Mouse (Mus musculus) embryo, embryonic 10.5 days (tissue): ENCODE results near the gene 5730409E04Rik.

Experiments
- DNase-seq: peaks from one replicate; pipeline ENCODE4 v3.0.0-alpha.2; 2015; ENCODE audit warnings: low spot score

The 5730409E04Rik gene

GRCm38 (mm10) chr4:126636330-126636729 is 26.7 kb downstream of the 5730409E04Rik start:
- DNase-seq: no peak

GRCm38 (mm10) chr4:126637446-126637845 is 27.8 kb downstream of the 5730409E04Rik start:
- DNase-seq: no peak

- no peak for DNase-seq
These were observed 29.7 kb downstream of the 5730409E04Rik start for GRCm38 (mm10) chr4:126639339-126639738.

- no peak for DNase-seq
These were observed 32.3 kb downstream of the 5730409E04Rik start for GRCm38 (mm10) chr4:126641901-126642300.

- no peak for DNase-seq
These were observed 34.2 kb downstream of the 5730409E04Rik start for GRCm38 (mm10) chr4:126643815-126644214.

GRCm38 (mm10) chr4:126644333-126644963 is 34.8 kb downstream of the 5730409E04Rik start:
- DNase-seq: no peak

GRCm38 (mm10) chr4:126647996-126648910 is 38.6 kb downstream of the 5730409E04Rik start:
- no peak for DNase-seq

- no peak for DNase-seq
These were observed 43.5 kb downstream of the 5730409E04Rik start for GRCm38 (mm10) chr4:126653148-126653547.

- DNase-seq: peak; percentile 91
These were observed 45.7 kb downstream of the 5730409E04Rik start for GRCm38 (mm10) chr4:126655356-126655755.

GRCm38 (mm10) chr4:126661249-126661648 is 51.6 kb downstream of the 5730409E04Rik start:
- DNase-seq: no peak
